Comparison of ENCODE assay signal across 13 mouse cellular contexts in genomic region chr2:11637115-11637514, GRCm38 (mm10). TPM values are rescaled to one million over a fixed set of nuclear protein-coding genes. Genes with fewer than 3 reads are reported as not detected.
DNase-seq lines count a peak whose midpoint lies in the region; ATAC-seq lines count a peak whose summit lies in the region.
"Had no signal": no experiment of that assay in that cellular context is flagged by ENCODE, and none has a peak within 500 bp of the region (broad histone marks: within the 10 kb centered on the region; RNA-seq: fewer than 3 reads in every experiment).

No protein-coding gene starts in this region.

- no peaks in the 10 kb centered on the region for H3K27me3 ChIP-seq in splenic B cell, adult 2 months (ENCODE audit: control insufficient read depth, insufficient read depth, low read length, poor library complexity, severe bottlenecking)
- H3K27me3 ChIP-seq: forebrain, embryonic 12.5 days; neural tube, embryonic 13.5 days had no signal

- ATAC-seq in hematopoietic stem cell, adult 5-6 weeks (replicated peaks in 1 of 2; ENCODE audit: insufficient read depth in 1 of 2, low FRiP score in 2 of 2, low TSS enrichment in 1 of 2, low read depth in 1 of 2, poor library complexity in 2 of 2, severe bottlenecking in 2 of 2), result peak; percentile 92 to 96
- ATAC-seq: hindbrain, embryonic 16.5 days had no signal

- no peaks in the 10 kb centered on the region for H3K36me3 ChIP-seq in splenic B cell, adult 2 months (ENCODE audit: control insufficient read depth, insufficient read depth, low read length, poor library complexity, severe bottlenecking)
- H3K36me3 ChIP-seq: forebrain, embryonic 12.5 days; midbrain, embryonic 10.5 days; neural tube, embryonic 13.5 days had no signal

- peak; percentile 9 for DNase-seq in layer of hippocampus, adult 11-12 months (ENCODE audit: low spot score)
- DNase-seq in layer of hippocampus, postnatal 14 days (ENCODE audit: low spot score in 2 of 2), result no peak
- peak; percentile 62 for DNase-seq in CD4-positive, CD25-positive, alpha-beta regulatory T cell, adult 2 months (ENCODE audit: low read depth, low spot score)
- peak; percentile 86 for DNase-seq in splenic B cell, adult 2 months (ENCODE audit: low read depth, low spot score)
- no peak for DNase-seq in gastrocnemius, adult 8-10 months (ENCODE audit: low spot score in 2 of 2)
- DNase-seq in cerebellum, adult 9-11 months, result no peak
- no peak for DNase-seq in layer of hippocampus, postnatal 25 days (ENCODE audit: extremely low spot score in 1 of 2, low spot score in 1 of 2)

RNA-seq across cellular contexts. Expression of gene Il2ra, which starts 5.5 kb away (rescaled TPM):
- total RNA-seq in layer of hippocampus, postnatal 14 days (2021), result under 1 TPM in 1 of 2 experiments, not detected in 1; 0.17 TPM
- total RNA-seq in hematopoietic stem cell, adult 5-6 weeks (2017), result 5.3 TPM in 1 of 2 replicates, not detected in the other
- total RNA-seq in gastrocnemius, adult 8-10 months (2022), result under 1 TPM; 0.22 to 0.49 (median 0.26) TPM
- total RNA-seq in layer of hippocampus, postnatal 25 days (2021), result under 1 TPM in 1 of 2 experiments, not detected in 1; 0.12 TPM

RNA-seq across cellular contexts. Expression of gene Gm17490, which starts 11.1 kb away (rescaled TPM):
- total RNA-seq in layer of hippocampus, postnatal 14 days (2021), result not detected
- not detected in 2 replicates for total RNA-seq in hematopoietic stem cell, adult 5-6 weeks (2017)
- total RNA-seq in gastrocnemius, adult 8-10 months (2022), result not detected
- total RNA-seq in layer of hippocampus, postnatal 25 days (2021), result not detected
- total RNA-seq: layer of hippocampus, adult 8-10 months had no signal

RNA-seq across cellular contexts. Expression of gene Rbm17, which starts 33.2 kb away (rescaled TPM):
- total RNA-seq in layer of hippocampus, postnatal 14 days (2021), result 10 to 100 TPM; 77.1 to 84.6 TPM
- 178 and 218 TPM in 2 replicates for total RNA-seq in hematopoietic stem cell, adult 5-6 weeks (2017)
- 10 to 100 TPM; 37.3 to 57.8 (median 46.3) TPM for total RNA-seq in gastrocnemius, adult 8-10 months (2022)
- total RNA-seq in layer of hippocampus, postnatal 25 days (2021), result 10 to 100 TPM; 83.5 to 87.1 TPM

Comparison
In these comparisons a context has a peak if more than half of its experiments do, and no peak if none do; other contexts are left out.
1. DNase-seq: peak in layer of hippocampus, adult 11-12 months (single experiment), CD4-positive, CD25-positive, alpha-beta regulatory T cell, adult 2 months (single experiment) and splenic B cell, adult 2 months (single experiment); none in layer of hippocampus, postnatal 14 days (0 of 2), gastrocnemius, adult 8-10 months (0 of 2), cerebellum, adult 9-11 months (single experiment) and layer of hippocampus, postnatal 25 days (0 of 2).